Mouse (Mus musculus): ENCODE measurements around the gene Cd19. TPM values are rescaled to one million over a fixed set of nuclear protein-coding genes. Genes with fewer than 3 reads are reported as not detected.

Gene Cd19
- polyA plus RNA-seq, 1 experiment from 2014 or later, result not detected

GRCm38 (mm10) chr7:126429503-126429898, 14.8 kb upstream of the Cd19 start:
- Histone ChIP-seq H3K4me1 (replicated peaks) (peaks cover 9% of the 10 kb centered on the region), H3K4me2 (replicated peaks) (peak overlapping the region; percentile 91), H3K27me3 (replicated peaks) (no peaks in the 10 kb centered on the region), H3K36me3 (0 out of 2 replicates have a peak, but pooled peaks cover 3% of the 10 kb centered on the region), H3K27ac (peak overlapping the region; percentile 98; the same call in 1 of the 2 replicates), H3K9me3 (no peaks in the 10 kb centered on the region), H3K9ac (peak overlapping the region; percentile 88), H3K4me3 (replicated peaks) (peak overlapping the region; percentile 85)
- ATAC-seq, result peak; percentile 21; the same call in 1 of the 2 replicates
- 27% methylated on average over 15 of the region's 15 CpGs for WGBS

- peak; percentile 96 for ATAC-seq
- Histone ChIP-seq H3K9ac (peak within 1 kb of the TSS; percentile 88), H3K27ac (peak within 1 kb of the TSS; percentile 98), H3K4me2 (replicated peaks) (peak within 1 kb of the TSS; percentile 91), H3K27me3 (replicated peaks) (no peaks in the 10 kb centered on the region), H3K4me3 (replicated peaks) (peak within 1 kb of the TSS; percentile 85), H3K4me1 (replicated peaks) (peaks cover 9% of the 10 kb centered on the region), H3K9me3 (no peaks in the 10 kb centered on the region), H3K36me3 (no peaks in the 10 kb centered on the region)
- under 1% methylated on average over 80 of the region's 82 CpGs for WGBS
Observed at GRCm38 (mm10) chr7:126428631-126429502, 14.2 kb upstream of the Cd19 start, which contains the start of gene Rabep2. TSS of gene Rabep2 (plus strand) at chr7:126428759.

DNA sequence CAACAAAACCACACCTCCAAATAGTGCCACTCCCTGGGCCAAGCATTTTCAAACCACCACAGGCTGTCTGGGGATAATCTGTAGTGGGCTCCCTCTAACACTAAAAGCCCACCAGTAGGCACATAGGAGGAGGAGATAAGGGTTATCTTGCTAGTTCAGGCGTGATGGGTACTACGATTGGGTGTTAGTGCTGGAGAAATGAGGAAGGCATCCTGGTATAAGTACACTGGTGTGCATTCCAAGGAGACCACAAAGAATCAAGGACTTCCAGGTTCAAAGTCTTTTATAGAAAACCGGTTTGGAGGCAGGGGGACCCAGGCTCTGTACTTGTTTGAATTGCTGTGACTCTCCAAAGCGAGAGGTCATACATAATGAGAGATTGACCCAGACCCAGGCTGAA, 13.5 kb upstream of the Cd19 start:
- H3K4me3 ChIP-seq (replicated peaks), result peak overlapping the region; percentile 85
- H3K27me3 ChIP-seq (replicated peaks), result no peaks in the 10 kb centered on the region
- H3K9me3 ChIP-seq, result no peaks in the 10 kb centered on the region
- WGBS, result 16% methylated on average over 4 of the region's 4 CpGs
- ATAC-seq, result peak; percentile 37
- H3K4me2 ChIP-seq (replicated peaks), result peak overlapping the region; percentile 91
- peak overlapping the region; percentile 88 for H3K9ac ChIP-seq
- H3K27ac ChIP-seq, result peak overlapping the region; percentile 98
- H3K36me3 ChIP-seq, result no peaks in the 10 kb centered on the region
- H3K4me1 ChIP-seq (replicated peaks), result peaks cover 9% of the 10 kb centered on the region

DNA sequence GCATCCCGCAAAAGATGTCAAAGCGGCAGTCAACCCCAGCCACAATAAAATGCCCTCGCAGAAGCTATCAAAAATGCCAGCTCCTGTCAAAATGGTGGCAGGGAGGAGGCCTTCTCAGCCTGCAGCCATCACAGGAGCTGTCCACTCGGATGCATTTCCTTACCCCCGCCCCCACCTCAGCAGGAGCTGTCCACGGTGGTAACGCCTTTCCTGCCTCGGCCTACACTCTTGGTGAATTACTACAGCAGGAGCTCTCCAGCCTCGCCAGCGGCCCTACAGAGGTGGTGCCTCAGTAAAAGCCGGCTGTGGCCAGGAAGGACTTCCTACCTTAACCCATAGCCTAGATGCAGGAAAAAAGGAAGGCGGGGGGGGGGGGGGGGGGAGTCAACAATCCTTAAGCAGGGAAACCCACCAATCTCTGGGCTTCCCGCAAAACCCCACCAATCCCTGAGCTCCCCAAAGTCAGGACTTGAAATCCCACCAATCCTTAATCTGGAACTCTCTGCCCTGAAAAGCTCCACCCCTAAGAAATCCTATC, 12.7 kb upstream of the Cd19 start:
- Histone ChIP-seq H3K27me3 (replicated peaks) (no peaks in the 10 kb centered on the region), H3K4me3 (replicated peaks) (no peak overlapping the region), H3K36me3 (no peaks in the 10 kb centered on the region), H3K4me2 (replicated peaks) (no peak overlapping the region), H3K27ac (no peak overlapping the region), H3K9me3 (no peaks in the 10 kb centered on the region), H3K9ac (no peak overlapping the region), H3K4me1 (replicated peaks) (peaks cover 9% of the 10 kb centered on the region)
- ATAC-seq, result no peak
- WGBS, result 42% methylated on average over 12 of the region's 13 CpGs

DNA sequence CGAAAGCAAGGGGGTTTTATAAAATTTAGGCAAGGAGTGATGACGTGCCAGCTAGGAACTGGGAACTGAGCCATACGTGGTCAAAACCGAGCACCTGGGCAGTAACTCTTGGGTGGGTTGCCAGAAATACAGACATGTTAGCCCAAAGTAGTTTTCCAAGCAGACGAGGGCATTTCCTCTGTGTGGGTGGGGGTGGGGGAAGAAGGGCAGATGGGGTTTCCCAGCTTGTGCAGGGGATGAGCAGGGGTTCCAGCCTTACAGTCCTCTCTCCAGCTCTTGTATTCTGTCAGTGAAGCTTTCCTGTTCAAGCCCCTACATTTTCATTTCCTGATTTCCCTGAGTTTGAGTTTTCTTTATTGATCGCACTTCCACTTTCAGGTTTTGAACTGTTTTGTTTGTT, 9.5 kb upstream of the Cd19 start:
- no peak for ATAC-seq
- 82% methylated on average over 6 of the region's 6 CpGs for WGBS
- peaks cover 4% of the 10 kb centered on the region; the same call in 1 of the 2 replicates for H3K4me1 ChIP-seq (replicated peaks)

GRCm38 (mm10) chr7:126421756-126422155, 7.1 kb upstream of the Cd19 start:
- no peak overlapping the region for H3K4me3 ChIP-seq (replicated peaks)
- H3K27me3 ChIP-seq (replicated peaks), result no peaks in the 10 kb centered on the region
- no peaks in the 10 kb centered on the region for H3K36me3 ChIP-seq
- WGBS, result 81% methylated on average over 5 of the region's 5 CpGs
- H3K9me3 ChIP-seq, result no peaks in the 10 kb centered on the region
- no peak for ATAC-seq
- no peak overlapping the region for H3K4me2 ChIP-seq (replicated peaks)
- H3K4me1 ChIP-seq (replicated peaks), result no peaks in the 10 kb centered on the region
- no peak overlapping the region for H3K27ac ChIP-seq
- H3K9ac ChIP-seq, result no peak overlapping the region

More for the DNA sequence above, 9.5 kb upstream of the Cd19 start:
- Histone ChIP-seq H3K9ac (no peak overlapping the region), H3K9me3 (no peaks in the 10 kb centered on the region), H3K27me3 (replicated peaks) (no peaks in the 10 kb centered on the region), H3K36me3 (no peaks in the 10 kb centered on the region), H3K4me2 (replicated peaks) (no peak overlapping the region), H3K4me3 (replicated peaks) (no peak overlapping the region), H3K27ac (no peak overlapping the region)

DNA sequence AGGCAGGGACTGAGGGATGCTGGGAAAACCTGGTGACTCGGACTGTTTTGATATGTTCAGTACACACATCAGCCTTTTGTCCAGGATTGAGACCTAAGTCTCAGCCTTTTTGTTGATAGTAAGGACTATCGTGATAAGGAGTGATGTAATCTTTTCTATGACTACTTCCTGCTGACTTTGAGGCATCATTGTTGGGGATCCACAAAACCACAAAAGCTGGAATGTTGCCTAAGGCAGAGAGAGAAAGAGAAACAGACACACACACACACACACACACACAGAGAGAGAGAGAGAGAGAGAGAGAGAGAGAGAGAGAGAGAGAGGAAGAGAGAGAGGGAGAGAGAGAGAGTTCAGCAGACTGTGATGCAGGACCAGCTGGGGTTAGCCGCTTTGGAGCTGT, 3.8 kb upstream of the Cd19 start:
- Histone ChIP-seq H3K27me3 (replicated peaks) (0 out of 2 replicates have a peak, but pooled peaks cover 4% of the 10 kb centered on the region), H3K9ac (no peak overlapping the region), H3K27ac (no peak overlapping the region), H3K9me3 (no peaks in the 10 kb centered on the region), H3K36me3 (no peaks in the 10 kb centered on the region), H3K4me3 (replicated peaks) (no peak overlapping the region), H3K4me1 (replicated peaks) (no peaks in the 10 kb centered on the region), H3K4me2 (replicated peaks) (no peak overlapping the region)
- WGBS, result 59% methylated on average over 3 of the region's 3 CpGs
- no peak for ATAC-seq

- H3K9ac ChIP-seq, result no peak overlapping the region
- ATAC-seq, result no peak
- H3K4me3 ChIP-seq (replicated peaks), result no peak overlapping the region
- 90% methylated on average over 4 of the region's 4 CpGs for WGBS
- no peaks in the 10 kb centered on the region for H3K9me3 ChIP-seq
- no peaks in the 10 kb centered on the region for H3K4me1 ChIP-seq (replicated peaks)
- 0 out of 2 replicates have a peak, but pooled peaks cover 5% of the 10 kb centered on the region for H3K27me3 ChIP-seq (replicated peaks)
- H3K27ac ChIP-seq, result no peak overlapping the region
- no peak overlapping the region for H3K4me2 ChIP-seq (replicated peaks)
- H3K36me3 ChIP-seq, result no peaks in the 10 kb centered on the region
Observed at GRCm38 (mm10) chr7:126417606-126418005, 2.9 kb upstream of the Cd19 start.

GRCm38 (mm10) chr7:126417045-126417444, 2.4 kb upstream of the Cd19 start:
- WGBS, result 68% methylated on average over 8 of the region's 8 CpGs
- no peaks in the 10 kb centered on the region for H3K4me1 ChIP-seq (replicated peaks)

GRCm38 (mm10) chr7:126416615-126417014, 1.9 kb upstream of the Cd19 start:
- H3K27me3 ChIP-seq (replicated peaks), result 0 out of 2 replicates have a peak, but pooled peaks cover 5% of the 10 kb centered on the region
- H3K4me3 ChIP-seq (replicated peaks), result no peak overlapping the region
- no peak overlapping the region for H3K9ac ChIP-seq
- no peak for ATAC-seq
- no peak overlapping the region for H3K27ac ChIP-seq
- WGBS, result 67% methylated on average over 2 of the region's 2 CpGs
- H3K36me3 ChIP-seq, result no peaks in the 10 kb centered on the region
- H3K4me1 ChIP-seq (replicated peaks), result no peaks in the 10 kb centered on the region
- H3K4me2 ChIP-seq (replicated peaks), result no peak overlapping the region
- H3K9me3 ChIP-seq, result no peaks in the 10 kb centered on the region

More at GRCm38 (mm10) chr7:126417045-126417444, 2.4 kb upstream of the Cd19 start:
- Histone ChIP-seq H3K4me3 (replicated peaks) (no peak overlapping the region), H3K27me3 (replicated peaks) (0 out of 2 replicates have a peak, but pooled peaks cover 5% of the 10 kb centered on the region), H3K9me3 (no peaks in the 10 kb centered on the region), H3K36me3 (no peaks in the 10 kb centered on the region), H3K9ac (no peak overlapping the region), H3K27ac (no peak overlapping the region), H3K4me2 (replicated peaks) (no peak overlapping the region)
- no peak for ATAC-seq

DNA sequence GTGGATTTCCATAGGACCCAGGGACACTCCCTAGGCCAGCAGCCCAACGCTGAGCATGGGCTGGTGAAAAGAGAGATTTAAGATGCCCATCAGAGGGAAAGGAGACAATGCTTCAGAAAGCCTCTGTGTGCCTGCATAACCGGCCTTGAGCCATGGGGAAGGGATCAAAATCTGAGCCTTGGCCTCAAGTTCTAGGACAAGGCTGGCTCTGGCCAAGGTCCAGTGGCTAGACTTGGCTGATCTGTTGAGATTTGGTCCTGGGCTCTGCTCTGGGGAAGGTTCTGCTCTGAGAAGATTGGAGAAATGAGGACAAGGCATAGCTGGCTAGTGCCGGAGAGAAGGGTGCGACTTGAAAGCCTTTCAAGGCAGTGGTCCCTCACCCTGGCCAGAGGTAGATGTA, 3.6 kb downstream of the Cd19 start:
- Histone ChIP-seq H3K36me3 (no peaks in the 10 kb centered on the region), H3K4me2 (replicated peaks) (no peak overlapping the region), H3K27me3 (replicated peaks) (0 out of 2 replicates have a peak, but pooled peaks cover 5% of the 10 kb centered on the region), H3K27ac (no peak overlapping the region), H3K9ac (no peak overlapping the region), H3K9me3 (no peaks in the 10 kb centered on the region), H3K4me1 (replicated peaks) (no peaks in the 10 kb centered on the region), H3K4me3 (replicated peaks) (no peak overlapping the region)
- WGBS, result 88% methylated on average over 4 of the region's 4 CpGs
- ATAC-seq, result no peak

DNA sequence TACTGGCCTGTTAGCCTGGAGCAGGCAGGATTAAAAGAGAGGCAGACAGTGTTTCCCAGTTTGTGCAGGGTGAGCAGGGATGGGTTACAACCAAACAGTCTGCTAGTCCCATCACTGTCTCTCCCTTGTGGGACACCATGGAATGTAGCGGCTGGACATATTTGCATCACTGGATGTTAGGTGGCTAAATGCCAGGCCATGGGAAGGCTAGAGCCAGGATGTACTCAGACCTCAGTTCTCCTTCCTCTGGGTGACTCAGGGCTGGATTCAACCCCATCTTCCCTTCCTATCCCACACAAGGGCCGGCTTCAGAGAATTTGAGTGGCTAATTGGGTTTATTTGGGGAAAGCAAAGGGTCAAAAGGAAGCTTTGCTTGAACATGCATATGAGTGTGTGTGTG, 6.0 kb downstream of the Cd19 start:
- Histone ChIP-seq H3K27me3 (replicated peaks) (0 out of 2 replicates have a peak, but pooled peaks cover 4% of the 10 kb centered on the region), H3K27ac (no peak overlapping the region), H3K36me3 (no peaks in the 10 kb centered on the region), H3K9ac (no peak overlapping the region), H3K4me1 (replicated peaks) (no peaks in the 10 kb centered on the region), H3K4me3 (replicated peaks) (no peak overlapping the region), H3K9me3 (no peaks in the 10 kb centered on the region), H3K4me2 (replicated peaks) (no peak overlapping the region)
- ATAC-seq, result no peak
- 67% methylated on average over 2 of the region's 2 CpGs for WGBS
